8 mouse cellular contexts compared by ENCODE assay signal in the genomic region with DNA sequence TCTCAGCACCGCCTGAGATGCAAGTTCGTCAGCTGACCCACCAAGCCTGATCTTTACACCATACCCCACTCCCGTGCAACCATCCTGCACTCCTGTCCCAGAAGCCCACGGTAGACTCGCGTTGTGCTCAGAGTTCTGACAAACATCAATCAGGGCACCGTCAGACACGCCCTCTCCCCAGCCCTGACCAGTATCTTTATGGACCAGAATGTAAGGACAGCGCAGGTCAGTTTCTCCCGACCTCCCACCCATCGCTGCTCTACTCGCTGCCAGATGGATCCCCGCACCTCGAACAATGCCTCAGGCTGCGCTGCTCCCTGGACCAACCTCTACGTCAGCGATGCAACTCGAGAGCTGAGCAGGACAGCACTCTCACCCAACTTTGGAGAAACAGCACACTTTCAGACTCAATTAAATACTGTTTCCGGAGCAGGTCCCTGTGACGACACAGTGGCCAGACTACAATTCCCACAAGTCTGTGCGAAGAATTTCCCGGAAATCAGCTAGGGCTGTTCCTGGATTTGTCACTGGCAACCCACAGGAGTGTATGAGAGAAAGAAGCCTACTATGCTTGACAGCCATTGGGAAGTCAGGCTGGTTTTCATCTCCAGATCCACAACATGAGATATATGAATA. TPM values are rescaled to one million over a fixed set of nuclear protein-coding genes. Genes with fewer than 3 reads are reported as not detected.
A peak's percentile ranks its signal among the peaks of the same experiment; 100 is the strongest.
DNase-seq lines count a peak whose midpoint lies in the region; ATAC-seq lines count a peak whose summit lies in the region.

A gene (minus strand): TSS at position 472 of the 636 bp plus-strand sequence.

- peak; percentile 99 for ATAC-seq in inflammation-experienced regulatory T-cells, adult 6 months
- ATAC-seq in megakaryocyte-erythroid progenitor cell, adult 5-6 weeks (replicated peaks; ENCODE audit: low FRiP score, low TSS enrichment, poor library complexity, severe bottlenecking), result peak; percentile 98

- intact Hi-C loops in gastrocnemius, postnatal 14 days (cut with DNase I; ENCODE audit: low total_unique reads), result no loop called here
- intact Hi-C loops in left cerebral cortex, postnatal 10 days (cut with DNase I), result no loop called here

- DNase-seq in adrenal gland, adult (ENCODE audit: inconsistent age in 2 of 2, low spot score in 1 of 2), result peak; percentile 87 to 96
- DNase-seq in embryo, embryonic 10.5 days (ENCODE audit: low spot score), result peak; percentile 95
- DNase-seq in gastrocnemius, postnatal 14 days, result peak; percentile 74
- DNase-seq in left cerebral cortex, postnatal 10 days (ENCODE audit: extremely low spot score in 1 of 2, low spot score in 2 of 2), result peak; percentile 79 to 89
- DNase-seq in right cerebral cortex, postnatal 25 days, result peak; percentile 83
- DNase-seq in urinary bladder, postnatal 4 days (ENCODE audit: low spot score in 2 of 2), result peak; percentile 68 to 70

RNA-seq across cellular contexts. Expression of the gene that starts here (rescaled TPM):
- total RNA-seq in gastrocnemius, postnatal 14 days (2021), result 1 to 10 TPM; 3.6 to 3.7 TPM
- polyA plus RNA-seq in inflammation-experienced regulatory T-cells, adult 6 months (2017; shearing (Covaris generic)), result 10 to 100 TPM; 12.4 to 15.2 (median 13.4) TPM
- total RNA-seq in left cerebral cortex, postnatal 10 days (2021), result 1 to 10 TPM; 5.7 to 7.0 TPM
- 3.3 and 4.6 TPM in 2 replicates for total RNA-seq in megakaryocyte-erythroid progenitor cell, adult 5-6 weeks (2014; fragmentation: Nextera tagmentation)
- 5.5 and 12.6 TPM in 2 replicates for total RNA-seq in megakaryocyte-erythroid progenitor cell, adult 5-6 weeks (2017)

Comparison
In these comparisons a context has a peak if more than half of its experiments do, and no peak if none do; other contexts are left out.
1. Peak in every context shown above with its lines: DNase-seq and ATAC-seq.